Mouse (Mus musculus): Measurements from ENCODE around the gene Thsd7b. TPM values are rescaled to one million over a fixed set of nuclear protein-coding genes. Genes with fewer than 3 reads are reported as not detected.
"Not testable (repeated sequence)": the region's sequence is repeated elsewhere in the genome, so short reads cannot be mapped to it uniquely, and the experiment has no call there.

The Thsd7b gene
- polyA plus RNA-seq, 1 experiment from 2014 or later = 5.7 TPM

DNA sequence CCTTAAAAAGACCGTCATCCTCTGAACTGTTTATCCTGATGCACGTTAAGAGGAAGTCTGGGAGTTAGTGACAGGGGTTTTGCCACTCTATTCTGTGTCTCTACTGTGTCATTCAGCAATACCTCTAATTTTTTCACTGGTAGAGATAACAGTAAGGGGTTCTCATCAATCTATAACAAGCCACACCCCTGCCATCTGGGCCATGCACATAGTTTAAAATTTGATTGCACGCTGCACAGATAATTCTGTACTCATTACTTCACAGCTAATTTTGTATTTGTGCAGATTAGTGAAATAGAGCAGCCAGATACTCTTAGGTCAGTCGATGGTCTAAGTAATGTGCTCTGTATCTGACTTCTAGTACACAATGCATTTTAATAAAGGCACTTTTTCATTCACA, 673.9 kb downstream of the Thsd7b start:
- no peaks in the 10 kb centered on the region for H3K4me1 ChIP-seq (ENCODE audit: control insufficient read depth, insufficient read depth, low read length)
- H3K9ac ChIP-seq (ENCODE audit: low read length) = no peak overlapping the region
- H3K4me2 ChIP-seq (ENCODE audit: low read length) = no peak overlapping the region
- no peak overlapping the region for H3K4me3 ChIP-seq (ENCODE audit: low read depth, low read length)
- H3K27ac ChIP-seq (ENCODE audit: low read depth, low read length) = no peak overlapping the region
- H3K9me3 ChIP-seq (replicated peaks; ENCODE audit: control insufficient read depth, low read length) = no peaks in the 10 kb centered on the region
- no peaks in the 10 kb centered on the region for H3K36me3 ChIP-seq (ENCODE audit: control insufficient read depth, insufficient read depth, low read length)
- H3K27me3 ChIP-seq (replicated peaks; ENCODE audit: control insufficient read depth, insufficient read depth, low read length) = no peaks in the 10 kb centered on the region
- ATAC-seq = no peak
- DNase-seq (ENCODE audit: low spot score) = no peak
- 65% methylated on average over 4 of the region's 4 CpGs for WGBS

DNA sequence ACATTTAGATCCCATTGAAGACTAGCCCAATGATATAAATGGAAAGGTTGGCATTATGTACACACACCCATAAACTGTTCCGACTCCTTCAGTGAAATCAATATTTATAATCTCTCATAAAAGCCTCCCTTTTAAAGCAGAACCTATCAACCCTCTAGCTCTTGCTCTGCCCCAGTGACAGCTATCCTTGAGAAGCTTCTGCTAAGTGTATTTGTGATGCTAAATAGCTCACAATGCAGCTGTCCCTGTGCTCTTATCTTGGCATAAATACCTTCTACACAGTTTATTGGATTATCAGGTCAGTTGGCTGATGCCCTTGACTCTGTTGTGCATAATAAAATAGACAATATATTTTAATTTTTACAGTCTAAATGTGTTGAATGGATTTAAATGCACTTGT, 682.4 kb downstream of the Thsd7b start:
- DNase-seq (ENCODE audit: low spot score) (peak; percentile 11), ATAC-seq (peak; percentile 50; the same call in 1 of the 2 replicates)
- H3K4me3 ChIP-seq (ENCODE audit: low read depth, low read length) = no peak overlapping the region
- H3K27me3 ChIP-seq (replicated peaks; ENCODE audit: control insufficient read depth, insufficient read depth, low read length) = no peaks in the 10 kb centered on the region
- H3K4me2 ChIP-seq (ENCODE audit: low read length) = no peak overlapping the region
- no peaks in the 10 kb centered on the region for H3K4me1 ChIP-seq (ENCODE audit: control insufficient read depth, insufficient read depth, low read length)
- H3K9me3 ChIP-seq (replicated peaks; ENCODE audit: control insufficient read depth, low read length) = no peaks in the 10 kb centered on the region
- H3K27ac ChIP-seq (ENCODE audit: low read depth, low read length) = no peak overlapping the region
- no peak overlapping the region for H3K9ac ChIP-seq (ENCODE audit: low read length)
- H3K36me3 ChIP-seq (ENCODE audit: control insufficient read depth, insufficient read depth, low read length) = no peaks in the 10 kb centered on the region
- 65% methylated on average over 1 of the region's 1 CpGs for WGBS

DNA sequence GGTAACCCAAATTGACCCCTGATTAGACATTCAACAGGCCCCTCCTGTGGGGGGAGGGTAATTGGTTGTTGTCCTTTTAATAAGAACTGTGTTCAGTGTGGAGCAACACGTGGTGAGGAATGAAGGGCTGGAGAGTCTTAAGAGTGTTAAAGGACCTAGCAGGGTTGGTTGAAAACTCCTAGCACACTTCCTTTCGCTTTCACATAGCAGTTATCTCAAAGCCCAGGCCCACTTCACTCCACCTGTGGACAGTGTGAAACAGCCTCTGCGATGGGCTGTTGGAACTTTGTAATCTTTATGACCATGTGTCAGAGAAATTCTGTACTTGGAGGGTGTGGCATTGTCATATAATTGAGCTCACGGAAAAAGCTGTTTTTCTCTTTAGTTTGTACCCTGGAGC, 683.5 kb downstream of the Thsd7b start:
- H3K27me3 ChIP-seq (replicated peaks; ENCODE audit: control insufficient read depth, insufficient read depth, low read length) = no peaks in the 10 kb centered on the region
- 59% methylated on average over 4 of the region's 4 CpGs for WGBS
- no peaks in the 10 kb centered on the region for H3K9me3 ChIP-seq (replicated peaks; ENCODE audit: control insufficient read depth, low read length)
- ATAC-seq (no peak), DNase-seq (ENCODE audit: low spot score) (no peak)
- H3K36me3 ChIP-seq (ENCODE audit: control insufficient read depth, insufficient read depth, low read length) = no peaks in the 10 kb centered on the region
- no peaks in the 10 kb centered on the region for H3K4me1 ChIP-seq (ENCODE audit: control insufficient read depth, insufficient read depth, low read length)
- H3K27ac ChIP-seq (ENCODE audit: low read depth, low read length) = no peak overlapping the region
- H3K4me3 ChIP-seq (ENCODE audit: low read depth, low read length) = no peak overlapping the region
- H3K4me2 ChIP-seq (ENCODE audit: low read length) = no peak overlapping the region
- H3K9ac ChIP-seq (ENCODE audit: low read length) = no peak overlapping the region

GRCm38 (mm10) chr1:129959352-129959751, 686.2 kb downstream of the Thsd7b start:
- not testable (repeated sequence) for H3K4me2 ChIP-seq (ENCODE audit: low read length); H3K36me3 ChIP-seq (ENCODE audit: control insufficient read depth, insufficient read depth, low read length)
- 68% methylated on average over 2 of the region's 2 CpGs for WGBS

DNA sequence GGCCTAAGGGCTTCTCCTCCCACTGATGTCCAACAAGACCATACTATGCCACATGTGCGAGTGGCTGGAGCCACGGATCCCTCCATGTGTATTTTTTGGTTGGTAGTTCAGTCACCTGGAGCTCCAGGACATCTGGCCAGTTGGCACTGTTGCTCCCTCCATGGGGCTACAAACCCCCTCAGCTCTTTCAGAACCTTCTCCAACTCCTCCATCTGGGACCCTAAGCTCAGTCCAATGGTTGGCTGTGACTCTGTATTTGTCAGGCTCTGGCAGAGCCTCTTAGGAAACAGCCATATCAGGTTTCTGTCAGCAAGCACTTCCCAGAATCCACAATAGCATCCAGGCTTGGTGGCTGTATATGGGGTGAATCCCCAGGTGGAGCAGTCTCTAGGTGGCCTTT, 690.1 kb downstream of the Thsd7b start:
- Histone ChIP-seq H3K4me3 (ENCODE audit: low read depth, low read length) (no peak overlapping the region), H3K36me3 (ENCODE audit: control insufficient read depth, insufficient read depth, low read length) (no peaks in the 10 kb centered on the region), H3K9ac (ENCODE audit: low read length) (no peak overlapping the region), H3K4me2 (ENCODE audit: low read length) (no peak overlapping the region), H3K27me3 (replicated peaks; ENCODE audit: control insufficient read depth, insufficient read depth, low read length) (no peaks in the 10 kb centered on the region), H3K4me1 (ENCODE audit: control insufficient read depth, insufficient read depth, low read length) (no peaks in the 10 kb centered on the region), H3K9me3 (replicated peaks; ENCODE audit: control insufficient read depth, low read length) (no peaks in the 10 kb centered on the region), H3K27ac (ENCODE audit: low read depth, low read length) (no peak overlapping the region)
- DNase-seq (ENCODE audit: low spot score) = no peak
- no peak for ATAC-seq
- 100% methylated on average over 2 of the region's 2 CpGs for WGBS

More at GRCm38 (mm10) chr1:129959352-129959751, 686.2 kb downstream of the Thsd7b start:
- not testable (repeated sequence) for H3K4me3 ChIP-seq (ENCODE audit: low read depth, low read length); H3K4me1 ChIP-seq (ENCODE audit: control insufficient read depth, insufficient read depth, low read length); H3K27me3 ChIP-seq (replicated peaks; ENCODE audit: control insufficient read depth, insufficient read depth, low read length); H3K9ac ChIP-seq (ENCODE audit: low read length); DNase-seq (ENCODE audit: low spot score); ATAC-seq; H3K9me3 ChIP-seq (replicated peaks; ENCODE audit: control insufficient read depth, low read length); H3K27ac ChIP-seq (ENCODE audit: low read depth, low read length)

- not testable (repeated sequence) for H3K9me3 ChIP-seq (replicated peaks; ENCODE audit: control insufficient read depth, low read length); H3K9ac ChIP-seq (ENCODE audit: low read length); H3K4me3 ChIP-seq (ENCODE audit: low read depth, low read length); H3K27me3 ChIP-seq (replicated peaks; ENCODE audit: control insufficient read depth, insufficient read depth, low read length); H3K27ac ChIP-seq (ENCODE audit: low read depth, low read length); H3K4me2 ChIP-seq (ENCODE audit: low read length); DNase-seq (ENCODE audit: low spot score); H3K4me1 ChIP-seq (ENCODE audit: control insufficient read depth, insufficient read depth, low read length); ATAC-seq; H3K36me3 ChIP-seq (ENCODE audit: control insufficient read depth, insufficient read depth, low read length)
Observed at GRCm38 (mm10) chr1:129989247-129989646, 716.1 kb downstream of the Thsd7b start.

DNA sequence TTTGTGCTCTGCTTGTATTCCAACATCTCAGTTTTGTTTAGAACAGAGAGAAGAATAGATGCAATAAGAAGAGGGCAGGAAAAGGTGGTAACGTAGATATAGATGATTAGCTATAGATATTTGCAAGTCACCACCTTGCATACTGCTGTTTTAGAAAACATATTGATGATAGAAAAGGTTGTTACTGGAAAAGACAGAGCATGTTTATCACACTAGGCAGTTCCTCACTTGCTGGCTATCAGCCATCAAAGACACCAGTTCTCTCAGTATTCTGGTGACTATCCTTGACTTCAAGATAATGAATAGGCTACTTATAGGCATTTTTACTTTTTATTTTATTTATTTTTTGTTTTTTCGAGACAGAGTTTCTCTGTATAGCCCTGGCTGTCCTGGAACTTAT, 717.7 kb downstream of the Thsd7b start:
- no peaks in the 10 kb centered on the region for H3K9me3 ChIP-seq (replicated peaks; ENCODE audit: control insufficient read depth, low read length)
- 81% methylated on average over 2 of the region's 2 CpGs for WGBS

GRCm38 (mm10) chr1:130055012-130055411, 781.9 kb downstream of the Thsd7b start:
- no peaks in the 10 kb centered on the region for H3K9me3 ChIP-seq (replicated peaks; ENCODE audit: control insufficient read depth, low read length)
- H3K27me3 ChIP-seq (replicated peaks; ENCODE audit: control insufficient read depth, insufficient read depth, low read length) = no peaks in the 10 kb centered on the region
- DNase-seq (ENCODE audit: low spot score) = no peak
- H3K4me1 ChIP-seq (ENCODE audit: control insufficient read depth, insufficient read depth, low read length) = no peaks in the 10 kb centered on the region
- H3K36me3 ChIP-seq (ENCODE audit: control insufficient read depth, insufficient read depth, low read length) = no peaks in the 10 kb centered on the region
- H3K4me2 ChIP-seq (ENCODE audit: low read length) = no peak overlapping the region
- H3K27ac ChIP-seq (ENCODE audit: low read depth, low read length) = no peak overlapping the region
- H3K4me3 ChIP-seq (ENCODE audit: low read depth, low read length) = no peak overlapping the region
- ATAC-seq = no peak
- no peak overlapping the region for H3K9ac ChIP-seq (ENCODE audit: low read length)

More for the DNA sequence above, 717.7 kb downstream of the Thsd7b start:
- no peaks in the 10 kb centered on the region for H3K36me3 ChIP-seq (ENCODE audit: control insufficient read depth, insufficient read depth, low read length)
- no peak overlapping the region for H3K27ac ChIP-seq (ENCODE audit: low read depth, low read length)
- no peaks in the 10 kb centered on the region for H3K27me3 ChIP-seq (replicated peaks; ENCODE audit: control insufficient read depth, insufficient read depth, low read length)
- no peak overlapping the region for H3K4me3 ChIP-seq (ENCODE audit: low read depth, low read length)
- H3K4me1 ChIP-seq (ENCODE audit: control insufficient read depth, insufficient read depth, low read length) = no peaks in the 10 kb centered on the region
- DNase-seq (ENCODE audit: low spot score) (no peak), ATAC-seq (no peak)
- H3K4me2 ChIP-seq (ENCODE audit: low read length) = no peak overlapping the region
- no peak overlapping the region for H3K9ac ChIP-seq (ENCODE audit: low read length)

GRCm38 (mm10) chr1:130062105-130062504, 789.0 kb downstream of the Thsd7b start:
- ATAC-seq = no peak
- Histone ChIP-seq H3K9ac (ENCODE audit: low read length) (no peak overlapping the region), H3K4me1 (ENCODE audit: control insufficient read depth, insufficient read depth, low read length) (no peaks in the 10 kb centered on the region), H3K27ac (ENCODE audit: low read depth, low read length) (no peak overlapping the region), H3K9me3 (replicated peaks; ENCODE audit: control insufficient read depth, low read length) (no peaks in the 10 kb centered on the region), H3K36me3 (ENCODE audit: control insufficient read depth, insufficient read depth, low read length) (no peaks in the 10 kb centered on the region), H3K27me3 (replicated peaks; ENCODE audit: control insufficient read depth, insufficient read depth, low read length) (no peaks in the 10 kb centered on the region), H3K4me3 (ENCODE audit: low read depth, low read length) (no peak overlapping the region), H3K4me2 (ENCODE audit: low read length) (no peak overlapping the region)
- no peak for DNase-seq (ENCODE audit: low spot score)
